Mouse (Mus musculus) cerebellum, adult (tissue): ENCODE measurements around the gene Rasip1.

Experiments
- ATAC-seq: cut with Nextera tagmentation; 2 replicates; pipeline ENCODE4 v1.9.2; 2017; ENCODE audit warnings: mild to moderate bottlenecking, moderate library complexity, mixed read lengths; ENCODE audit not compliant: insufficient number of reproducible peaks, low FRiP score, low TSS enrichment

Rasip1 gene

DNA sequence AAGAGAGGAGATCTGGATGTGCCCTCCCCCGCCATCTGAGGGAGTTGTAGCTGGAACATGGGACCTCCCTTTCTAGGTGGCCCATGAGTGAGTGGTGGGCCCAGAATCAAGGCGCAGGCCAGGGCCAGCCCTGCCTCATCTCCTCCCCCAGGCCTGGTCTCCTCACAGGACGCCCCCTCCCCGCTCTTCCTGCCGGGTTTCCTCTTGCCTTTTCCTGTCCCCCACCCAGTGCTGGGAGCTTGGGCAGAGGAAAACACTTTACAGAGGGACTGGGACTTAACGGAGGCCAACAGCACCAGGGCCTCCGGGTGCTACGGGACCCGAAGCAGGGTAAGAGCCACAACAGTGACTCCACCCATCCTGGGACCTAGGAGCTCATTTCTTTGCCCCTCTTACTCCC, at the start of gene Rasip1:
Gene Rasip1, plus strand, starts transcription at position 228 of the 400 bp plus-strand sequence.
- no peak for ATAC-seq

DNA sequence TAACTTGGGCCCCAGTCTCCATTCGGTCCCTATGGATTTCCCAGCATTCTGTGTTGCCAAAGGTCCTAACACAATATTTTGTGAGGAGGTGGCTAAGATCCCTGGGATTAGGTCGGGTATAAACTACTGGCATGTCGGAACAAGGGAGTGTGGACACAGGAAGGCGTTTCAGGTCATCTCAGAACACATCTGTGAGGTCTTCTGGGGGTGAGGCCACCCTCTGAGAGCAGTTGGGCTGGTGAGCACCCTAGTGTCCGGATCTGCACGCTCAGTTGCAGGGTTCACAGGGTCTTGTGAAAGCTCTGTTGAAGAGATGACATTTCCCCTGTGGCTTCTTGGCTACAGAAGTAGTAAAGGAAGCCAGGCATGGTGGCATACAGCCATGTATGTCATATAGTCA, 41.4 kb upstream of the Rasip1 start:
- ATAC-seq = no peak

DNA sequence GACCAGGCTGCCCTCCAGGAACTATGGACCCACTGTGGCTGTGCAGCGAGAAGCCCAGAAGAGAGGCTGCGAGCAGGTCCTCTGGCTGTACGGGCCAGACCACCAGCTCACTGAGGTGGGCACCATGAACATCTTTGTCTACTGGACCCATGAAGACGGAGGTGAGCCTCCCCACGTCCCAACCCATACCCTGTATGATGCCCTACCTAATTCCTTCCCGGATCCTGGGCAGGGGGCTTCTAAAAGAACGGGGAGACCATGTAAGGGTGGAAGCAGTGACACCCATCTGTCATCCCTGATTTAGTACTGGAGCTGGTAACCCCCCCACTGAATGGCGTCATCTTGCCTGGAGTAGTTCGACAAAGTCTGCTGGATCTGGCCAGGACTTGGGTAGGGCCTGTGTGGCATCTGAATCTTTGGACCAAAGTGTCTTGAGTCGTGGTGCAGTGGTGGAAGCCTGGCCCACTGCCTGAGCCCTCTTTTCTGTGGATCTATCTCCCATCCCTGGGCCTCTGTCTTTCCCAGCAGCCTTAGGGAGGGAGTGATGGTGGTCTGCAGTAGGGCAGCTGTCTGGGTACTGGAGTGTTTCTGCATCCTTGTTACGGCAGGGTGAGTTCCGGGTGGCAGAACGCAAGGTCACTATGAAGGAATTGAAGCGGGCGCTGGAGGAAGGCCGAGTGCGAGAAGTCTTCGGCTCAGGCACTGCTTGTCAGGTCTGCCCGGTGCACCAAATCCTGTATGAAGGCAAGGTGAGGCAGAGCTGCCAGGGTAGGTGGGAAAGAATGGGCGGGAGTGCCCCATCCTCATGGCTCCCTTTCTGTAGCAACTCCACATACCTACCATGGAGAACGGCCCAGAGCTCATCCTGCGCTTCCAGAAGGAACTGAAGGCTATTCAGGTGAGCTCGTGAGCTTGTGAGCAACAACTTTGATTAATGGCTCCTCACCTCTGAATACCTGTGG, 39.4 kb upstream of the Rasip1 start:
- ATAC-seq = no peak

DNA sequence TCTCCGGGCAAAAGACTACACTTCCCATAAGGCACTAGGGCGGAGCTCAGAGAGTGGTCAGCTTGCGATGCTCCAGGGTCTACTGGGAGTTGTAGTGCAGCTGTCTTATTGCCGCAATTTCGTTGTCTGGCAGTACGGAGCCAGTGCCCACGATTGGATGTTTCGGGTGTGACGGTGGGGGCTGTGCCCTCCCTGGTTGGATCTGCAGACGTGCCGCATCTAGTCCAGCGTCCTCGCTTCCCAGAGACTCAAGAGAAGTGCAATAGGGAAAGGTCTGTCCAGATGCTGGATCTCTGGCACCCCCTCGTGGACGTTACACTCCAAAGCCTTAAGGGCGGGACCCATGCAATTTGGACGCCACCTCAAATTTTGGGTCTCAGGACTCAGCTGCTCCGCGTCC, 38.1 kb upstream of the Rasip1 start:
- ATAC-seq = peak; percentile 97

DNA sequence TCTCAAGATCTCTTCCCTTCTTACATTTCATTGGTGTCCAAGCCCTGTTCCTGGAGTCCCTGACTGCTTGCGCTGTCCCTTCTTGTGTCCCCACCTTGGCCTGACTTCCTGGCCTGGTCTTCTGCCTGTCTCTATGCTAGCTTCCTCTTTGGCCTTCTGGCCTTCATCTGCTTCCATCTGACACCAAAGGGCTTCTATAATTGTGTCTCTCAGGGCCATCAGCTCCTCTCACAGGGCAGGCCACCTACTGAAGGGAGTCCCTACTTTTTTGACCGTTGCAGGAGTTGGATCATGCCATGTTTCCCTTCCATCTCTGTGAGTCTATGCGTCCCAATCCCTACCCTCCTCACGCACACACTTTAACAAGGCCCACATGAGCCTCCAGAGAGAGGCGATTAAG, 37.4 kb upstream of the Rasip1 start:
- ATAC-seq = no peak

DNA sequence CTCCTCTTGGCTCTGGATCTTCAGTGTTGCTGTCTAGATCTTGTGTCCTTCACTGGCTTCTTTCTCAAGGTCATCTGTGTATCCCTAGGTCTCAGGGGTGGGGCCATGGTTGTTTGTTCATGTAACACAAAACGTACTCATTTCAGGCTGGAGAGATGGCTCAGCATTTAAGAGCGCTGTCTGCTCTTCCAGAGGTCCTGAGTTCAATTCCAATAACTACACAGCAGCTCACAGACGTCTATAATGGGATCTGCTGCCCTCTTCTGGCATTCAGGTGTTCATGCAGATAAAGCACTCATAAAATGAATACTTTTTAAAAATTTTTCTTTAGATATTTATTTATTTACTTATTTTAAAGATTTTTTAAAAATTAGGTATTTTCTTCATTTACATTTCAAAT, 36.4 kb upstream of the Rasip1 start:
- ATAC-seq = no peak

DNA sequence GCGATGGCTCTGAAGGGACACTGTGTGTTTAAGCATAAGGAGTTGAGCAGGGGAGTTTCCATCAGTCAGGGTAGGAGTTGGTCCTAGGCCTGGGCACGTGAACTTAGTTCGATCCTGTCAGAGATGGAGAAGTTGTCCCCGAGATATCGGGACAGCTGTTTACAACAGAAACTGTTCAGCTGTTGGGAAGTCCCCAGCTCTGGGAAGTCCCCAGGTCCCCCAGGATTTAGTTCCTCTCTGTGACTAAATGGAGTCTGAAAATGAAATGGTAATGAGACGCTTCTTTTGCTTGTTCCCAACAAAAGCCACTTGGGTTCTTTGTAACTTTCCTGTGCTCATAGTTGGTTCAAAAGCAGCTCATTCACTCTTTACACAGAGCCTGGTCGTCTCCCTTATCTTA, 35.4 kb upstream of the Rasip1 start:
- no peak for ATAC-seq

DNA sequence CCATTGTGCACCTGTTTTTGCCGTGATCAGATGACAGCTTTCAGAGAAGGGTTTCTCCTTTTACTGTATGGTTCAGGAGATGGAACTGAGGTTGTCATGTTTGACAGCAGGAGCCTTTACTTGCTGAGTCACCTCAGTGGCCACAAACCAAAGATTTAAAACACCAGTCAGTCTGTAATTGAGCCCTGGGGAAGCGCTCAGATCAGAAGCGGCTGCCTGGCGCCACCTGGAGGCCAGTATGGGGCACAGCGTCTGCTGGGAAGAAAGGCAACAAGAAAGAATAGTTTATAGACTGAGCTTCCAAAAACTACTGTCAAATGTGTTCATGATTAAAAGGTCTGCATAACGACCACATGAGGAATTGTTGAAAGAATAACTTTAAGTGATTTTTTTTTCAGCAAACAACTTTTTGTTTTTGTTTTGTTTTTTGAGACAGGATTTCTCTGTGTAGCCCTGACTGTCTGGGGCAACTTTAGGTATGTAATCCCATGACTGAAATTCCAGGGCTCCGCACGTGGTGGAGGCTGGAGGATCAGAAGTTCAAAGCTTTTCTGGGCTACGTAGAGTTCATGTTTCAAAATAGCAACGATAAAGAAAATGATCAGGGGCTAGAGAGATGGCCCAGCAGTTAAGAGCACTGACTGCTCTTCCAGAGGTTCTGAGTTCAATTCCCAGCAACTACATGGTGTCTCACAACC, 34.0 kb upstream of the Rasip1 start:
- ATAC-seq = no peak

DNA sequence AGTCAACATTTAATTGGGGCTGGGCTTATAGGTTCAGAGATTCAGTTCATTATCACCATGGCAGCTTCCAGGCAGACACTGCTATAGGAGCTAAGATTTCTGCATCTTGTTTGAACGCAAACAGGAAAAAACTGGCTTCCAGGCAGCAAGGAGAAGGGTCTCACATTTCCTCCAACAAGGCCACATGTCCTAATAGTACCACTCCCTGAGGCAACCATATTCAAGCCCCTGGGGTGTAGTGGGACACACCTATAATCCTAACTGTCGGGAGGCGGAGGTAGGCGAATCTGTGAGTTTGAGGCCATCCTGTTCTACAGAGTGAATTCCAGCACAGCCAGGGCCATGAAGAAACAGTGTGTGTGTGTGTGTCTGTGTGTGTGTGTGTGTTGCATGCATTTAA, 32.1 kb upstream of the Rasip1 start:
- no peak for ATAC-seq

DNA sequence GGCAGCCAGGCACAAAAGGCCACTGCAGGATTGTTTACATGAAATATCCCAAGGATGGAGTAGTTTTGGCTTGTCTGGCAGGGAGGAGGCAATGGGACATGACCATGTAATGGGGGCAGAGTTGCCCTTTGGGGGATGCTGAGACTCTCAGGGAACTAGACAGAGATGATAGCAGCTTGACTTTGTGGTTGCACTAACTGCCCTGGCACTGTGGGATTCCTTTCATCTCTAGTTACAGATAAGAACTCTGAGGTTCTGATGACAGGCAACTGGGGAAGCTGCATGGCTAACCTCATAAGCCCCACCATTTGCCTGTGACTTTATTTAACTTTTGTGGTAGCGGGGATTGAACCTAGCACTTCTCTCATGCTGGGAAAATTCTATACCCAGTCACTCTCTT, 31.2 kb upstream of the Rasip1 start:
- no peak for ATAC-seq

DNA sequence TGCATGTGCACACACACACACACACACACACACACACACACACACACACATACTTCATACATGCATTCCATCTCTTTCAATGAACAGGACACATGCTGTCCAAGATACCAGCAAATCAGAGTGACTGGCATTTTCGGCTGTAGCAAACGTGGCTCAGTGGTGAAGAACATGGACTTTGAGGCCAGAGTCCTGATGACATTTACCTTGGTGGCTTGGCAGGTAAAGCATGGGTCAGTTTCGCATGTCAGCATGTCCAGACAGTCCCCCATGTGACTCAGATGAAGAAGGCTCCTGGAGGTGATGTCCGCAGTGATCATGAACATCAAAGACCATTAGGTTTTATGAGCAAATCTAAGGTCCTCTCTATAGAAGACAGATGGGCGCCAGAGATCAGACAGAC, 30.3 kb upstream of the Rasip1 start:
- ATAC-seq = no peak

DNA sequence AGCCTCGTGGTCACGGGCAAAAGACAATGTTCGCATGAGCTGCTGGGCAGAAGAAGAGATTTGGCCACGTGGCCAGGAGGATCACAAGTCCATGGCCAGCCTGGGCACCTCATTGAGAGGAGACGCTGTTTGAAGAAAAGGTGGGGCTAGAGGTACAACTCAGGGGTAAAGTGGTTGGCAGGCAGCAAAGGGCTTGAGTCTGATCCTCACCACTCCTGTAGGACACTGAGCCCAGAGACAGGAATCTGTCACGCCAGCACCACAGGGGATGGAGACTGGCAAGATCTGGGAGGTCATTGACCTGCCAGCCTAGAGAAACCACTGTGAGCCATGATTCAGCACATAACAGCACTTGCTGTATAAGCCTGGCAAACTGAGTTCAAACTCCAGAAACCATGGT, 29.8 kb upstream of the Rasip1 start:
- ATAC-seq = no peak

DNA sequence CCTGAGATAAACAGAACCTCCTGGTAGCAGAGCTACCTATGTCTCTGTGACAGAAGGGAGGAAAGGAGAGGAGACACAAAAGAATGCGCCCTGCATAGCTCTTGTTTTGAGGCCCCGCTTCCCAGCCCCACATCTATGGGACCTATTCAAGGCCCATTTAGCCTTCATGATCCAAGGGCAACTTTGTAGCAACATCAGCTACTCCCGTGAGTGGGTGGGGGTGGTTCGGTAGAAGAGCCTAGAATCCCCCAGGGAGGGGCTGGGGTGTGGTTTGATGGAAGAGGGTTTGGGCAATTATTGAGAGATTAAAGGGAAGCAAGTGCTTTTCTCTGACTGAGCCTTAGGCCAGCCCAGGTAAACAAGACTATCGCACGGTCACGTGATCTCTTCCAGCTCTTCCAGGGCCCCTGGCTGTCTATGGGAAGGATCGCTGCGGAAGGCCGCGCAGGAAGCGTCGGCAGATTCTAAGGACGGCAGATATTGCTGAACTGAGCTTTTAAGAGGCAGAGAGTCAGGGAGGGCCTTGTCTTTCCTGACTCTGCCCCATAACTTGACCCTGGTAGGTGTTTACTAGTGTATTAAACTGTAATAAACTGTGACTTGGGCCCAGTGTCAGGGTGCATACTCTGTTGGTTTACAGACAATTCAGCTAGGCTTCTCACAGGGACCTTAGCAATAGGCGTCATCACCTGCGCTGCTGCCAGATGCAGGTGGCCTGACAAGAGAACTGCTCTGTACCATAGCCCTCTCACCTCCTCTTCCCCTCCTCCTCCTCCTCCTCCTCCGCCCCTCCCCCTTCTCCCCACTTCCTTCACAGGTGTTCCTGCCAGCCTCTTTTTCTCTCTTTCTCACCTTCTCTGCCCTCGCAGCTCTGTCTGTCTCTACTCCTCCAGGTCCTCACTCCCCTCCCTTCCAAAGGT, 28.1 kb upstream of the Rasip1 start:
- ATAC-seq = no peak

DNA sequence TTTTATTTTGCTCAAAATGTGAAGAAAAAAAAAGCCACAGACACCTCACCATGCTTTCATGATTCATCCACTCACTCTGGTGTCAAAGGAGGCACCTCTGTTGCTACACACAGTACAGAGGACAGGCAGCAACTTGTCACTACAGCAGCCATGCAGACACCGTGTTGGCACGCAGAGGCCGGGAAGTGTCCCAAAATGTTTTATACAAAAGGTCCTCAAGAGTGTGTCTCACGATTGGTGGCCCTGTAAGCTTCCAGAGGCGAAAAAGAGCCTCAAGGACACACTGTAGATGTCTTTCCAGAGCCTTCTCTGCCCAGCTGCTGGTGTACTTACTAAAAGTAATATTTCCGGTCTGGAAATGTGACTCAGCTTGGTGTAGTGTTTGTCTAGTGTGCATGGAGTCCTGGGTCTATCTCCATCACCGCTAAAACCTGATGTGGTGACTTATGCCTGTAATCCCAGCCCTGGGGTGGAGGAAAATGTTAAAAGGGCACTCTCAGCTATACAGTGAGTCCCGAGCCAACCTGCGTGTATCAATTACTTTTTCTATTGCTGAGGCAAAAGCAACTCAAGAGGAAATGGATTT, 21.5 kb upstream of the Rasip1 start:
- ATAC-seq = no peak

DNA sequence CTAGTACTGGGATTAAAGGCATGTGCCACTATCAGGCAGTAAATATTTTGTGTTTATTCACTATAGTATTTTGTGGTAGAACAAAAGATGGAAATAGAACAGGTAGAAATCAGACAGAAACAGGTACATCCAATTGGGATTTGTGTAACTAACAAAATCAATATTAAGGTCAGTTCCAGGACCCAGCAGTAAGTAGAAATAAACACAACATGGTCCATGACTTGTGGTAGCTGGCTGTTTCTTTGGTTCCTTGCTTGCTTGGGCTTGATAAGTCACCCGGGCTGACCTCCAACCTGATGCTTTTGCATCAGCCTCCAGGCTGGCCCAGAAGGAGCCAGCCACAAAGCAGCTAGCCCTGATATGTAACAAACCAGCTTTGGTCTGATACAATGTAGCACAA, 17.8 kb upstream of the Rasip1 start:
- no peak for ATAC-seq

DNA sequence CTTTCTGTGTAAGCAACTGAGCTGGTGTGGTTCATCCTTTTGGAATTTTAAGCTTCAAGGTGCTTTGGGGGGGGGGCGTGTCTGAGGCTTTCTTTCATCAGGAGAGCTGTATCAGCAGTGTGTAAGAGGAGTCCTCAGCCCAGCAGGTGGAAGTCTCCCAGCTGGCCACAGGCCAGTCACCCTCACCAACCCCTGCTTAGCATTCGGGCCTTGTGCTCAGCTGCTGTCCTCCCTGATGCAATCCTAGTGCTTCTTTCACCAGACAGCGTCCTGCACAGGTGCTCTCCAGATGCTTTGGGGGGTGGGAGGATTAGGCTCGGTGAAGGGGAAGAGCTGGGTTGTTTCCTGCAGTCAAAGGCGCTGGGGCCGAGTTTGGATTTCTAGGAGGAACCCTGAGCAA, 11.0 kb upstream of the Rasip1 start:
- no peak for ATAC-seq

- no peak; the same call in 1 of the 2 replicates for ATAC-seq
Measured at GRCm38 (mm10) chr7:45617042-45617695, 10.1 kb upstream of the Rasip1 start, which contains the start of gene Fut1. TSS of gene Fut1 (plus strand) at chr7:45617289.

- ATAC-seq = no peak
Measured at GRCm38 (mm10) chr7:45618316-45618715, 9.0 kb upstream of the Rasip1 start.

DNA sequence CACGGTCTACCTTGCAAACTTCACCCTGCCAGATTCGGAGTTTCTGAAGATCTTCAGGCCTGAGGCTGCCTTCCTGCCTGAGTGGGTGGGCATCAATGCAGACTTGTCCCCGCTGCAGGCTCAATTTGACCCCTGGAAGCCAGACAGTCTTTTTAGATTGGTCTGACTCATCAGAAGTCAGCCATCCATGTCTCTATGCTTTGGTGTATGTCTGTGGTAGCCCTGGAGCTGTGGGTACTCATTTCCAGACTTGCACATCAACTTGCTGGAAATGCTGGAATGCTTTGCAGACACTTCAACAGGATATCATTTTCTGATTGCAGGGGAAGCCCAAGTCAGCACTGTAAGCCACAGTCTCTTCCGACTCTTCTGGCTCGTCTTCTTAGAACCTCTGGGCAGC, 7.7 kb upstream of the Rasip1 start:
- ATAC-seq = no peak

- no peak for ATAC-seq
Measured at GRCm38 (mm10) chr7:45621443-45621842, 5.8 kb upstream of the Rasip1 start, which contains the start of gene Izumo1. TSS of gene Izumo1 (plus strand) at chr7:45621811.
